Mouse (Mus musculus) megakaryocyte, embryonic 14.5 days (primary cell): ENCODE measurements at regions not wholly inside any gene's neighbourhood (a gene's known extent, or its start where the extent isn't known, plus 50 kb on each side); places are given as distances from the start of the nearest gene placed in this dataset.
A peak's percentile ranks its signal among the peaks of the same experiment; 100 is the strongest.

Experiments used
- H3K27me3 ChIP-seq: replicated peaks from 2 replicates; pipeline ENCODE3; 2012; ENCODE audit warnings: inconsistent platforms
- H3K36me3 ChIP-seq: replicated peaks from 2 replicates; pipeline ENCODE3; 2012; ENCODE audit warnings: low read length, inconsistent platforms, mixed read lengths
- H3K4me1 ChIP-seq: 2 replicates; pipeline ENCODE4 v1.6.1; 2012; ENCODE audit warnings: inconsistent platforms
- H3K4me3 ChIP-seq: replicated peaks from 2 replicates; pipeline ENCODE3; 2012; ENCODE audit warnings: moderate library complexity, mild to moderate bottlenecking, inconsistent platforms
- H3K9me3 ChIP-seq: 2 replicates; pipeline ENCODE4 v1.6.1; 2012; ENCODE audit warnings: inconsistent platforms
- FLI1 ChIP-seq: IDR thresholded peaks from 2 replicates; pipeline ENCODE4 v1.6.1; 2012; ENCODE audit warnings: low read length, inconsistent platforms, mixed read lengths
- GATA1 ChIP-seq: IDR thresholded peaks from 3 replicates; pipeline ENCODE4 v1.6.1; 2012; ENCODE audit warnings: mixed read lengths, low read length, inconsistent platforms, borderline replicate concordance

DNA sequence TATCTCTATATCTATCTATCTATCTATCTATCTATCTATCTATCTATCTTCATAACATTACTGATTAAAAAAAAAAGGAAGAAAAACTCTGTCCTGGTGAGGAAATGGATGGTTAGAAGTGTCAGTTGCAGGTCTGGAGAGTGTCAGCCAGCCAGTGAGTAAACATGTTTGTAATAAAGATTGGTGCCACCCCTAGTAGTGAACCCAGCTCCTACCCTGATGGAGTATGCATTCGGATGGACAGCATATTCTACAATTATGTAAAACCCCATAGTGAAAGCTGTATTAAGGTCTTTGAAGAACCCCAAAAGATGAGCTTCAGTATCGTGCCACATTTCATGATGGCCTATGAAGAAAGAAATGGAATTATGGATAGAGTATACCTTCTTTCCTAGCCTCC, 118.5 kb downstream of the Maf start:
- Histone ChIP-seq H3K4me3 (no peak overlapping the region), H3K27me3 (no peaks in the 10 kb centered on the region), H3K9me3 (peaks cover 33% of the 10 kb centered on the region), H3K36me3 (no peaks in the 10 kb centered on the region), H3K4me1 (no peaks in the 10 kb centered on the region)
- TF ChIP-seq GATA1: no peak
- no peak for TF ChIP-seq FLI1

DNA sequence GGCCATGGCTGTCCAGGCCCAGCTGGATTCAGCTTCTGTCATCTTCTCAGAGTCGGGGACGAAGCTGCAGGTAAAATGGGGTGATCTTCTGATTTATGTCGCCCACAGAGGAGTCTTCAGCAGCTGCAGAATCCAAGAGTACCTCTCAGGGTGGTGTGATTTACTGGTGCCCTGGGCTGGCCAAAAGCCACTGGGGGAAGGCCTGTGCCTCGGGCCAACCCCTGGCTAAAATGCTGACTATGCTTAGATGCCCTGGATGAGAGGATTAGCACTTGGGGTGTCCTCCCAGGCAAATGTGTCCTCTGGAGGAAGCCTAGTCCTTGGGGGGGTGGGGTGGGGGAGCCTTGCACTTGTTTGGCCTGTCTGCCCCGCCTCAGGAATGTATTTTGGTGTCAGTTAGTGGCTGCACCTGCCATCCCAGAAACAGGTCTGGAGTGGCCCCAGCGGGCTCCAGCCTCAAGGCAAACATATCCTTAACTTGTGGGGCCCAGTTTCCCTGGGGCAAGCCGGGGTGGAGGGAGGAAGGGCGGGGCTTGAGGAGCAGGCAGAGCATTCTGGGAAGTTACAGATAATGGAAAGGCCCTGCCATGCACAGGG, 123.2 kb downstream of the Maf start:
- H3K4me1 ChIP-seq: no peaks in the 10 kb centered on the region
- TF ChIP-seq GATA1: no peak
- peaks cover 36% of the 10 kb centered on the region for H3K9me3 ChIP-seq

DNA sequence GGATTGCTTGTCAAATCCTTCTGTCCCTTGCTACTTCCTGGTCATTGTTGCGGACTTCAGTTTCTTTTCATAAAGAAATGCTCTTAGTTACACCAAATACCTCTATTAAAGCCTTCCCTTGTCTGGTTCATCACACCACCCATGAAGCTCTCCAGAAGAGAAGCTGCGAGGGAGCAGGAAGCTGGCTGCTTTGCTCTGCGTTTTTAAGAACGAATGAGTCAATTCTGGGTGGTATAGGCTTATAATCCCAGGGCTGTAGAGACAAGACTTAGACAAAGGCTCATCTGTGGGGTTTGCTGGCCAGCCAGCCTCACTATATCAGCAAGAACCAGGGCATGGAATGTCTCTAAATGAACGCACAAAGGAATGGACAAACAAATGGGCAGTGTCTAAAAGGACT, 124.4 kb downstream of the Maf start:
- H3K36me3 ChIP-seq: no peaks in the 10 kb centered on the region
- H3K4me1 ChIP-seq: no peaks in the 10 kb centered on the region
- H3K27me3 ChIP-seq: no peaks in the 10 kb centered on the region
- no peak for TF ChIP-seq FLI1
- TF ChIP-seq GATA1: no peak
- no peak overlapping the region for H3K4me3 ChIP-seq
- peaks cover 35% of the 10 kb centered on the region for H3K9me3 ChIP-seq

More for the DNA sequence above, 123.2 kb downstream of the Maf start:
- Histone ChIP-seq H3K4me3 (no peak overlapping the region), H3K36me3 (no peaks in the 10 kb centered on the region), H3K27me3 (no peaks in the 10 kb centered on the region)

DNA sequence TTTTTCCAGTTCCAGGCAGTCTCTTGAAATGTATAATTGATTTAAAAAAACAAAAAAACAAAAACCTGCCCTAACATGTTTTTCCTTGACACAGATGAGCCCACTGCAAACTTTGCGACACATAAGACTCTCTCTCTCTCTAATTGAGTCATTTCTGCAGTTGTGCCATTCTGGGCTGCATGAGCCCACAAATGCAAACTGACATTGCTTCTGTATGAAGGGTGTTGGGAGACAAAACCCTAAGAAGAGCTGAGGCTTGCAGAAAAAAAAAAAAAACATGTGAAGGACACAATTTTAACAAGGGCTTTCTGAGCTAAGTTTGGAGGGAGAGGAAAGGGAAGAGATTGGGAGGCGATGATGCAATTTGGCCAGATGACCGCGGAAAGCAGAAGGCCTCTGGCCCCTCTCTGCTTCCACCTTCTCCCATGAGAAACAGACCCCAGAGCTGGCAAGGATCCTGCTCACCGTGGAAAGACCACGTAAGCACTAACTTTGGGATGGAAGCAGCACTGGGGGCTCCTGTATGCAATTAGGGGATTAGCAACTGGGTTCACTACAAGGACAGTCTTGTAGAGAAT, 125.6 kb downstream of the Maf start:
- Histone ChIP-seq H3K9me3 (peaks cover 26% of the 10 kb centered on the region), H3K36me3 (no peaks in the 10 kb centered on the region), H3K4me3 (no peak overlapping the region), H3K27me3 (no peaks in the 10 kb centered on the region), H3K4me1 (no peaks in the 10 kb centered on the region)
- TF ChIP-seq FLI1 (no peak), GATA1 (no peak)

DNA sequence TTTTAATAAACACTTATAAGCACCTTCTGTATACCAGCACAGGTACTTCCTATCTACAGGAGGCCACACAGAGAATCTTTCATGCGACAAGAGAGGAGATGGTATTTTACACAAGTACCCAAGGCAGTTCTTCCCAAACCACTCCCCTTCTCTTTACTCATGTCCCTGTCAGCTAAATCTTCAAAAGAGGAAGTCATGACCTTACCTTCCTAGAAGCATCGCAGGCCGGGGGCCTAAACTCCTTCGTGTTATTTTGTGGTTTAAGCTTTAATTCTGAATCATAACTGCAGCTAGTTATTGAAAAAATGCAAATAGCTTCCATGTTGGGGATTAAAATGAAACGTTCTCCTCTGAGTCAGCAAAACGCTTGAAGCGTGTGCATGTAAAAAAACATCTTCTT, 139.2 kb downstream of the Maf start:
- no peaks in the 10 kb centered on the region for H3K4me1 ChIP-seq
- no peaks in the 10 kb centered on the region for H3K9me3 ChIP-seq
- TF ChIP-seq GATA1: no peak
- no peak for TF ChIP-seq FLI1
- H3K4me3 ChIP-seq: no peak overlapping the region
- H3K27me3 ChIP-seq: no peaks in the 10 kb centered on the region
- no peaks in the 10 kb centered on the region for H3K36me3 ChIP-seq

DNA sequence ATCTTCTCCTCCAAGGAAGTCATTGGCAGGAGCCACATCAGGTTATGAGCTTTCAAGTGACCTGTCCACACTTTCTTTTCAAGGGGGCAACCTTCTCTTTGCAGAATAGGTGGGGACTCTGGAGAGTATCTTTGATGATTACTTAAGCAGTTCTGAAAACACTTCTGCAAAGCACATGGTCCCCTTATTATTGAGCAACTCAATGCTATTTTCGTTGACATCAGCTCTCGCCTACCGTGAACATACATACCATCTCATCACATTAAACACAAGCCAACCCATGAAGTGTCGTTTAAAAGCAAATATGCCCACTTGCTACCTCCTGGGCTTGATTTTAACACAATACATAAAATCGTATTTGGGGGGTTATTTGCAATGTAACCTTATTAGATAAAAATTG, 141.8 kb downstream of the Maf start:
- TF ChIP-seq FLI1: no peak
- no peak for TF ChIP-seq GATA1
- Histone ChIP-seq H3K36me3 (no peaks in the 10 kb centered on the region), H3K4me3 (no peak overlapping the region), H3K4me1 (no peaks in the 10 kb centered on the region), H3K9me3 (no peaks in the 10 kb centered on the region), H3K27me3 (no peaks in the 10 kb centered on the region)

DNA sequence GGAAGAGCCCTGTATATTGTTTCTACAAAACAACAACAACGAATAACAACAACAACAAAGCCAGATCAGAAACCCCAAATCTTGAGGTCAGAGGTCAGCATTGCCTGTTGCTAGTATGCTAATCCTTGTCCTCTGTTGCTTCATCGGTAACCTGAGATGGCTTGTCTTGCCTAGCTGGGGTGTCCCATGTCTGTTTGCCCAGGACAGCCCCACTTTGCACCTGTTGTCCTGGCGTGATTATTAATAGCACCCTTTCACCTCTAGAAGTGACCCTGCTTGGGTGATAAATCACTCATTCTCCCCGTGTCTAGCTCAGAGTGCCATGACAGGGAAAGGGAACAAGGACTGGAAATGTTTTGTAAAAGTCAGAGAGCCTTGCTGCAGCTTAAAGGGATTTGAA, 145.2 kb downstream of the Maf start:
- TF ChIP-seq FLI1: no peak
- TF ChIP-seq GATA1: no peak
- no peaks in the 10 kb centered on the region for H3K27me3 ChIP-seq
- no peaks in the 10 kb centered on the region for H3K4me1 ChIP-seq
- H3K36me3 ChIP-seq: no peaks in the 10 kb centered on the region
- no peaks in the 10 kb centered on the region for H3K9me3 ChIP-seq
- H3K4me3 ChIP-seq: no peak overlapping the region

DNA sequence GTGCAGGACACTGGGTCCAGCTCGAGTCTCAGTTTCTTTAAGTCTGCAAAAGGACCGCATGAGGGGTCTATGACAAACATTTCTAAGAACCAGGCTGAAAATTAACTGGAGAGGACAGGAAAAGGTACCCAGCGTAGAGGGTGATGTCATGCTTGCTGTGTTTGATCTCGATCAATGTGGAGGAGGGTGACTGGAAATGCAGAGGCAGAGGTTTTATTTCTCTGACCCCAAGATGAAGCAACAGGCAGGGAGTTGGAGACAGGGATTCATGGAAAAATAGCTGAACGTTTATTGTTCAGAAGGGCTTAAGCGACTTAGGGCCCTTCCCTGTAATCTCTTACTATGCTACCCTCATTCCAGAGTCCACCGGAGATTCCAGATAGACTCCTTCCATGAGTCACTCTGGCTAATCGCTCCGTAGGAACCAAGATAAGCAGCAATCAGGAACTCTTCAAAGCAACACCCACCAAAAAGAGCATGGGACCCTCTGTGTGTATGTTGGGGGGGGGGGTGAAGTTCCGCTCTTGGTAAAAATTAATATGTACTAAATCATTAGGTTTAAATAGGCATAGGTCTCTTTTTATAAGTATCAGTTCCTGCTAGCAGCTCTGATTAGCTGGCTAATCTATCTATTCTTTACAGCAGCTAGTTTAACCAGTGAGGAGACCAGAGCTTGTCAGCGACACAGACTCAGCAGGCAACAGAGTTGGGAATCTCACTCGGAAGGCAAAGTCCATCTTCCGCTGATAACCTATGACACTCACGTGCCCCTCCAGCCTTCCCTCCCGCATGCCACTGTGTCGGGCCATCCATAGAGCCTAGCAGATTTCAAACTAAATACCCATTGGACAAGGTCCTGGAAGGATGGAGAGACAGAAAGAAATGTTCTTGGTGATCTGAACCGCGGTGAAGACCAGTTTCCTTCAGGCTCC, 146.3 kb downstream of the Maf start:
- no peaks in the 10 kb centered on the region for H3K36me3 ChIP-seq
- H3K27me3 ChIP-seq: no peaks in the 10 kb centered on the region
- H3K4me3 ChIP-seq: no peak overlapping the region
- no peaks in the 10 kb centered on the region for H3K9me3 ChIP-seq
- no peaks in the 10 kb centered on the region for H3K4me1 ChIP-seq
- TF ChIP-seq FLI1: no peak
- no peak for TF ChIP-seq GATA1

DNA sequence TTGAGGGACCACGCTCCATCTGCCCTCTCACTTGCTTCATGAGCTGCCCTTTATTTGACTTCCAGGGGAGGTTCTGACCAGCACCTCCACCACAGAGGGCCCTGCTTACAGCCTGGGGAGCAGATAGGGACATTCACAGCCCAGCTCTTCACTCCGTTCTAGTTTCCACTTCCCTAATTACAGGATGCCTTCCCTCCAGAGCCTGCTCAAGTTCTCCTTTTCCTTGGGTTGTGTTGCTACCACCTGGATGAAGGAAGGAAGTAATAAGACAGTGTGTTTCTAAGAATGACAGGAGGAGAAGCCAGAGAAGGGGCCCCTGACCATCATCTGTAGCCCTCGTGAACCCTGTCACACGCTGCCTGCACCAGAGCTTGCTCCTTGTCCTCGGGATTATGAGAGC, 152.1 kb downstream of the Maf start:
- TF ChIP-seq GATA1 (no peak), FLI1 (no peak)

DNA sequence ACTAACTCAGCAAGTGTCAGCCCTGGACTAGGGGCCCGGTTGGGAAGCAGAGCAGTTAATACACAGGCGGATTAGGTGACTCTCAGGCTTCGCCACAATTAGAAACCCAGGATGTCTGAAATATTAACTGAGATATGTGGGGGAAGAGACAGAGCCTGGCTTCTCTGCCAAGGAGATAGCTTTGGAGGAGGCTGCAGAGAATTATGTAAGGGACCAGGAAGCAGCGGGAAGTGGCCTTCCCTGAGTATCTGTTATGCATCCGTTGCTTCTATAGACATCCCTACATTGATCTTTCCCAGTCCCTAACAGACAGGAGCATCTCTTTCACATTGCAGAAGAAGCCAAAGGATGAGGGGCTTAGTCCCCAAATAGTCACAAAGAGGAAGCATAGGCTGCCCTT, 153.4 kb downstream of the Maf start:
- Histone ChIP-seq H3K4me3 (no peak overlapping the region), H3K4me1 (peaks cover 6% of the 10 kb centered on the region; the same call in 1 of the 2 replicates), H3K9me3 (0 out of 2 replicates have a peak, but pooled peaks cover 5% of the 10 kb centered on the region), H3K27me3 (peaks cover 6% of the 10 kb centered on the region), H3K36me3 (no peaks in the 10 kb centered on the region)
- no peak for TF ChIP-seq FLI1
- no peak for TF ChIP-seq GATA1

More for the DNA sequence above, 152.1 kb downstream of the Maf start:
- Histone ChIP-seq H3K27me3 (peaks cover 6% of the 10 kb centered on the region), H3K4me3 (peak overlapping the region; percentile 60), H3K9me3 (0 out of 2 replicates have a peak, but pooled peaks cover 5% of the 10 kb centered on the region), H3K36me3 (no peaks in the 10 kb centered on the region), H3K4me1 (peaks cover 6% of the 10 kb centered on the region; the same call in 1 of the 2 replicates)
